Mouse (Mus musculus): ENCODE results near the gene Cdk2ap2. TPM values are rescaled to one million over a fixed set of nuclear protein-coding genes. Genes with fewer than 3 reads are reported as not detected.
"Not testable (repeated sequence)": the region's sequence is repeated elsewhere in the genome, so short reads cannot be mapped to it uniquely, and the experiment has no call there.

The Cdk2ap2 gene
- total and polyA plus RNA-seq, 3 experiments = 25.4 to 60.2 (median 40.9) TPM

DNA sequence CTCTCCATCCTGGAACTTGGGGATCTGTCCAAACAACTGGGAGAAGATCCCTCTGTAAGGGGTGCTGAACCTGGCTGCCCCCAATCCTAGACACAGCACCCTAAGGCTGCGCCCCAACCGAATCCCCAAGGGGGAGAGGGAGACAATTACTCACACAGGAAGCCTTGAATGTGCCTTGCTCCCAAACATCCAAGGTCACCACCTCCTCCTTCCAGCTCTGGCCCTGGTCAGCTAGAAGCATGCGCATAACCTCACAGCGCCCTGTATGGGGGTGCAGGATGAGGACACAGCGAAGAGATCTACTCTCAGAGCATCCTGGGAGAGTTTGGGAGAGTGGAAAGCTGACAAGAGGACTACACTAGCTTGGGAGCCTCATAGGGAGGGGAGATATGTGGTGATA, 38.4 kb upstream of the Cdk2ap2 start:
- peaks cover 28% of the 10 kb centered on the region for H3K4me1 ChIP-seq (ENCODE audit: insufficient read depth, low read depth, low read length)
- peaks cover 4% of the 10 kb centered on the region for H3K27me3 ChIP-seq (ENCODE audit: insufficient read depth, low read length)
- H3K4me3 ChIP-seq (ENCODE audit: low read depth, low read length) = peak overlapping the region; percentile 68
- ATAC-seq (ENCODE audit: extremely low read depth, insufficient number of reproducible peaks, low FRiP score, poor library complexity, severe bottlenecking) (no peak), DNase-seq (ENCODE audit: low spot score) (no peak)
- TF ChIP-seq POLR2AphosphoS5 (IDR thresholded peaks at IDR 0.05; ENCODE audit: insufficient replicate concordance, low read depth, low read length) (no peak), GATA1 (IDR thresholded peaks at IDR 0.05; ENCODE audit: borderline replicate concordance, low read length) (no peak), CTCF (IDR thresholded peaks at IDR 0.05; ENCODE audit: low read depth, low read length) (no peak), TAL1 (conservative IDR thresholded peaks at IDR 0.05; ENCODE audit: low read depth, low read length) (no peak), GATA2 (IDR thresholded peaks at IDR 0.05; ENCODE audit: borderline replicate concordance, low read depth, low read length) (no peak)
- H3K9me3 ChIP-seq (replicated peaks) = no peaks in the 10 kb centered on the region
- H3K36me3 ChIP-seq (replicated peaks) = peaks cover 12% of the 10 kb centered on the region

GRCm38 (mm10) chr19:4059069-4059740, 37.8 kb upstream of the Cdk2ap2 start, which contains the start of gene Gstp3:
Gstp3 (minus strand) TSS chr19:4059569.
- Histone ChIP-seq H3K9me3 (replicated peaks) (no peaks in the 10 kb centered on the region), H3K4me1 (ENCODE audit: insufficient read depth, low read depth, low read length) (peaks cover 28% of the 10 kb centered on the region), H3K36me3 (replicated peaks) (peaks cover 12% of the 10 kb centered on the region), H3K4me3 (ENCODE audit: low read depth, low read length) (peak within 1 kb of the TSS; percentile 68), H3K27me3 (ENCODE audit: insufficient read depth, low read length) (peaks cover 4% of the 10 kb centered on the region)
- DNase-seq (ENCODE audit: low spot score) = peak; percentile 56
- TF ChIP-seq CTCF (IDR thresholded peaks at IDR 0.05; ENCODE audit: low read depth, low read length) (no peak), GATA1 (IDR thresholded peaks at IDR 0.05; ENCODE audit: borderline replicate concordance, low read length) (no peak), TAL1 (conservative IDR thresholded peaks at IDR 0.05; ENCODE audit: low read depth, low read length) (no peak), GATA2 (IDR thresholded peaks at IDR 0.05; ENCODE audit: borderline replicate concordance, low read depth, low read length) (no peak), POLR2AphosphoS5 (IDR thresholded peaks at IDR 0.05; ENCODE audit: insufficient replicate concordance, low read depth, low read length) (no peak)
- peak; percentile 70 for ATAC-seq (ENCODE audit: extremely low read depth, insufficient number of reproducible peaks, low FRiP score, poor library complexity, severe bottlenecking)

DNA sequence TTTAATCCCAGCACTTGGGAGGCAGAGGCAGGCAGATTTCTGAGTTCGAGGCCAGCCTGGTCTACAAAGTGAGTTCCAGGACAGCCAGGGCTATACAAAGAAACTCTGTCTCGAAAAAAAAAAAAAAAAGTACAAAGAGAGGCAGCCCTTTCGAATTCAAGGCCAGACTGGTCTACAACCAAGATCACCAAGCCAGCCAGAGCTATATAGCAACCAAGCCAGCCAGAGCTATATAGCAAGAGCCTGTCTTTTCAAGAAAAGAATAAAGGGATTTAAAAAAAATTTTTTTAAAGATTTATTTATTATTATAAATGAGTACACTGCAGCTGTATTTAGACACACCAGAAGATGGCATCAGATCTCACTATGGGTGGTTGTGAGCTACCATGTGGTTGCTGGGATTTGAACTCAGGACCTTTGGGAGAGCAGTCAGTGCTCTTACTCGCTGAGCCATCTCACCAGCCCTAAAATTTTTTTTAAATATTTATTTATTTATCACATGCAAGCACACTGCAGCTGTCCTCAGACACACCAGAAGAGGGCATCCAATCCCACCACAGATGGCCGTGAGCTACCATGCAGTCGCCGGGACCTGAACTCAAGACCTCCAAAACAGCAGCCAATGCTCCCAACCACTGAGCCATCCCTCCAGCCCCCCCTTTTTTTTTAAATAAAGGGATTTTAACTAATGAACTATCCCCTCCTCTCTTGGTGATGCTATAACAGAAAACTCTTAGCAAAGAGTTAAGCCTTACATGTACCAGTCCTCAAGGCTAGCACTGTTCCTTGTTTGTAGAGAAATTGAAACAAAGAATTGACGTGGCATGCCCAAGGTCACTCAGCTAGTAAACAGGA, 36.7 kb upstream of the Cdk2ap2 start:
- Histone ChIP-seq H3K36me3 (replicated peaks) (peaks cover 11% of the 10 kb centered on the region), H3K4me1 (ENCODE audit: insufficient read depth, low read depth, low read length) (peaks cover 28% of the 10 kb centered on the region)
- not testable (repeated sequence) for H3K4me3 ChIP-seq (ENCODE audit: low read depth, low read length); ATAC-seq (ENCODE audit: extremely low read depth, insufficient number of reproducible peaks, low FRiP score, poor library complexity, severe bottlenecking); DNase-seq (ENCODE audit: low spot score); H3K27me3 ChIP-seq (ENCODE audit: insufficient read depth, low read length); H3K9me3 ChIP-seq (replicated peaks)

- TF ChIP-seq CTCF (IDR thresholded peaks at IDR 0.05; ENCODE audit: low read depth, low read length) (no peak), POLR2AphosphoS5 (IDR thresholded peaks at IDR 0.05; ENCODE audit: insufficient replicate concordance, low read depth, low read length) (no peak), TAL1 (conservative IDR thresholded peaks at IDR 0.05; ENCODE audit: low read depth, low read length) (no peak), GATA1 (IDR thresholded peaks at IDR 0.05; ENCODE audit: borderline replicate concordance, low read length) (no peak), GATA2 (IDR thresholded peaks at IDR 0.05; ENCODE audit: borderline replicate concordance, low read depth, low read length) (no peak)
- Histone ChIP-seq H3K27me3 (ENCODE audit: insufficient read depth, low read length) (no peaks in the 10 kb centered on the region), H3K4me3 (ENCODE audit: low read depth, low read length) (no peak overlapping the region), H3K9me3 (replicated peaks) (no peaks in the 10 kb centered on the region), H3K36me3 (replicated peaks) (peaks cover 10% of the 10 kb centered on the region), H3K4me1 (ENCODE audit: insufficient read depth, low read depth, low read length) (peaks cover 28% of the 10 kb centered on the region)
- DNase-seq (ENCODE audit: low spot score) = no peak
- ATAC-seq (ENCODE audit: extremely low read depth, insufficient number of reproducible peaks, low FRiP score, poor library complexity, severe bottlenecking) = no peak
Measured at GRCm38 (mm10) chr19:4060899-4061465, 36.0 kb upstream of the Cdk2ap2 start.

- not testable (repeated sequence) for H3K36me3 ChIP-seq (replicated peaks); DNase-seq (ENCODE audit: low spot score); ATAC-seq (ENCODE audit: extremely low read depth, insufficient number of reproducible peaks, low FRiP score, poor library complexity, severe bottlenecking); H3K9me3 ChIP-seq (replicated peaks); H3K4me3 ChIP-seq (ENCODE audit: low read depth, low read length)
- peaks cover 11% of the 10 kb centered on the region for H3K27me3 ChIP-seq (ENCODE audit: insufficient read depth, low read length)
- H3K4me1 ChIP-seq (ENCODE audit: insufficient read depth, low read depth, low read length) = peaks cover 16% of the 10 kb centered on the region
Measured at GRCm38 (mm10) chr19:4063357-4063756, 33.6 kb upstream of the Cdk2ap2 start.

DNA sequence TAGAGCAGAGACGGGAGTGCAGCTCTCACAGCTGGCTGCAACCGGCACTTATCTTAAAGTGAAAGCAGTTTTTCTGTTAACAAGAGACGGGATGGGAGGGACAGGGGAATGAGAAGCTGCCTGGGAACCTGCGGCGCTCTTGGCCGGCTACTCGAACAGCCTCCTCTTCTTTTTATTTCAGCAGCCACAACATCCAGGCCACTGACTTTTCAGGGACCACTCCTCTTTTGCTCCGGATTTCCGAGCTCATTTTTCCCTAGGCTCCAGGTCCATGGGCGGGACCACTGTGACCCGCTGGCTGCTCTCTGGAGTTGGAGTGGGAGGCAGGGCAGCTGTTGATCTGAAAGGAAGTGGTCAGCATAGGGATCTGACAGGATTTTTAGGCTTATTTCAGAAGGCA, 32.5 kb upstream of the Cdk2ap2 start:
- H3K36me3 ChIP-seq (replicated peaks); ATAC-seq (ENCODE audit: extremely low read depth, insufficient number of reproducible peaks, low FRiP score, poor library complexity, severe bottlenecking): not testable (repeated sequence)

More for the DNA sequence above, 32.5 kb upstream of the Cdk2ap2 start:
- H3K4me1 ChIP-seq (ENCODE audit: insufficient read depth, low read depth, low read length); DNase-seq (ENCODE audit: low spot score); H3K4me3 ChIP-seq (ENCODE audit: low read depth, low read length); H3K9me3 ChIP-seq (replicated peaks): not testable (repeated sequence)
- H3K27me3 ChIP-seq (ENCODE audit: insufficient read depth, low read length) = peaks cover 21% of the 10 kb centered on the region
